Mouse (Mus musculus): ENCODE results near the gene Gabpa.

Gabpa gene

DNA sequence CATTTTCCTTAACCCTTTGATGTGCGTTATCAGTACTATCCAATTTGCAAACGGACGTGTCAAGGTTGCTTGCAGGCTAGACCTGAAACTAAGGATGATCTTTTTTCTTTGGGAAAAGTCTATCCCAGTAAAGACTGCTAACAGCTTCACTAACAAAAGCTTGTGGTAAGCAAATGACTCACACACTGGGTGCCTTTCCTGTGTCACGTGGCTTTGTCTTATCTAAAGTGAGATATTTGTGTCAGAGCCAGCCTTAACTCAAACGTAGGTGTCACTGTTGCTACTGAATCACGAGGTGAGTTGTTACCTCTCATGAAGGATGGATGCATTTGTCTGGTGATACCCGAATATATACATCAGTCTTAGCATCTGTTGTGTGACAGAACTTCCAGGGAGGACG lies 29.9 kb downstream of the Gabpa start:
- no peak for DNase-seq (ENCODE audit: low spot score)

- DNase-seq (ENCODE audit: low spot score) = no peak
Observed at GRCm38 (mm10) chr16:84873805-84874204, 39.1 kb downstream of the Gabpa start.

GRCm38 (mm10) chr16:84875012-84875717 lies 40.4 kb downstream of the Gabpa start:
- DNase-seq (ENCODE audit: low spot score) = no peak

DNA sequence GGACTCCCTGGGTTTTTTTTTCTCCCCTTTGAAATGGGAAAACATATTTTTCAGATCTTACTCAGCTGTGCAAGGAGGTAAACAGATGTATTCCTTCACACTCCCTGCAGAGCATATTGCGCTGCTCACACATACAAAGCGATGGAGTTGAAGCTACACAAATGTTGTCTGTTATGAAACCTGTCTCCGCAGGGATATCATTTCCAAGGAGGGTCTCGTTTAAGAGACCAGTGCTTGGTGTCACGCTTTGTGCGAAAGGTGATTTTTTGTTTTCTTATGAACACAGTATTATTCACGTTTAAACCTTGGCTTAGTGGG lies 41.0 kb downstream of the Gabpa start:
- no peak for DNase-seq (ENCODE audit: low spot score)

- no peak for DNase-seq (ENCODE audit: low spot score)
Observed at GRCm38 (mm10) chr16:84876082-84876481, 41.4 kb downstream of the Gabpa start.

- DNase-seq (ENCODE audit: low spot score) = peak; percentile 84
Observed at GRCm38 (mm10) chr16:84879146-84879545, 44.4 kb downstream of the Gabpa start.

GRCm38 (mm10) chr16:84881168-84881567 lies 46.4 kb downstream of the Gabpa start:
- DNase-seq (ENCODE audit: low spot score) = no peak

GRCm38 (mm10) chr16:84881754-84882321 lies 47.1 kb downstream of the Gabpa start:
- DNase-seq (ENCODE audit: low spot score) = no peak

DNA sequence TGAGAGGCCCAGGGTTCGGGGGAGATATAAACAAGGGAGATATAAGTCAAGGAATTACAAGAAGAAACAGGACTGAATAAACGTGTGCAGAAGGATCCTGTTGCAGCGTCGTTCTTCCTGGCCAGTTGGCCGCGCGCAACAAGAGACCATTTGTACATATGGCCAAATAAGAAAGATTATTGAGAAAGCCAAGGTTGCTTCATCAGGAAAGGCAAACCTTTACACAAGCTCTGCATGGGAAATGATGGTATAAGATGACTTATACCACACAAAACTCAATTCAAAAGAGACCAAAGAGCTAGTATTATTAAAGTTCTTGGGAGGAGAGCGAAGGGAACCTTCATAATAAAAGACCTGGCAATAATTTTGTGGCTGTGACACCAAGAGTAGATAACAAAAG lies 49.8 kb downstream of the Gabpa start:
- no peak for DNase-seq (ENCODE audit: low spot score)

GRCm38 (mm10) chr16:84902995-84903394 lies 68.3 kb downstream of the Gabpa start:
- no peak for DNase-seq (ENCODE audit: low spot score)

GRCm38 (mm10) chr16:84911477-84912165 lies 76.9 kb downstream of the Gabpa start:
- DNase-seq (ENCODE audit: low spot score) = no peak

Measured in retina, embryonic 14.5 days (tissue).